Mouse (Mus musculus) c-Kit-negative CD71-positive TER-119-positive erythroid progenitor cells, embryonic 14.5 days (primary cell): ENCODE results near the gene Prl4a1.
"Not testable (repeated sequence)": the region's sequence is repeated elsewhere in the genome, so short reads cannot be mapped to it uniquely, and the experiment has no call there.

Experiments
- DNase-seq: peaks from one replicate; pipeline ENCODE4 v3.0.0-alpha.2; 2013; ENCODE audit warnings: low read depth, low spot score

Gene Prl4a1

DNA sequence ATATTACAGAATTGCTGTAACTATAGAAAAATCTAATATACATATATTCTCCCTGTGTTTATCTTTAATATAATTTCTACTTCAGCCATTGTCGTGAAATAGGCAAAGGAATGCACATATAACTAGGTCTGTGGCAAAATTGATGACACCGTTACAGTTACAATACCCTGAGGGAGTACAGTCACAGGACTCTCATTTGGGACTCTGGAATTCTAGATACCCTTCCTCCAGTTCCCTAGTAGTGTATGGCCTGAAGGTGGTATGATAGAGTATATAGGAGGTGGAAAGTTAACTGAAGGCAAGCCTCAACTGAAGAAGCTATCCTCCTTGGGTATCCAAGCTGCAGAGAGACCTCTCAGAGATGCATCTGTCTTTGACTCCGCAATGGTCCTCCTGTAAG lies at the start of gene Prl4a1:
Gene Prl4a1, plus strand, starts transcription at position 301 of the 400 bp plus-strand sequence.
- DNase-seq = no peak

DNA sequence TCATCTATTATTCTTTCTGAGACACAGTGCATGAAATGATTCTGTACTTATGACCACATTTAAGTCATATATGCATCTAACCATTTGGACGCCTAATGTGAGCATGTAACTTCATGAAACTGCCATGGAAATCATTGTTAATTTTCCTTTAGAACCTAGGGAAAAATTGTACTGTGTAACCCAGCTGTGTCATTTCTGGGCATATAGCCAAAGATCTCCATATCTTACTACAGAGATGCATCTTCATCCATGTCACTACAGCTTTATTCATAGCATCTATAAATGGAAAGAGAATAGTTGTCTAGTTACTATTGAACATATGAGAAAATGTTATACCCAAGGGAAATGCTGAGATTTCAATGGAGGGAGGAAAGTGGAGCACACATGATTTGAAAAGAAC lies 43.1 kb upstream of the Prl4a1 start:
- no peak for DNase-seq

DNA sequence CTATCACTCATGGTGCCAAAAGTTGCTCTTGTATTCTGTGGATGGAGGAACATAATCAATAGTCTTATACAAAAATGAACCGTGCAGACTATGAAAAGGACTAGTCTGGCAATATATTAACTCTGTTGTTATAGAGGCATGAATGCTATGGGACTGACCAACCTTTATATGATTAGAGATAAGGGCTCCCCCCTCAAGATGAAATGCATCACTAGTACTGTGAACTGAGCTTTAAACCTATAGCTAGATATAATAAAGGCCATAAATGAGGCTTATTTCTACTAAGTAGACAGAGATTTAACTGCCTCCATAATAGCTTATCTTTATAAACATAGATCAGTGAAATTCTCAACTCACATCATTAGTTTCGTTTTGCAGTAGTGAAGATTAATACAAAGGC lies 41.7 kb upstream of the Prl4a1 start:
- DNase-seq = not testable (repeated sequence)

DNA sequence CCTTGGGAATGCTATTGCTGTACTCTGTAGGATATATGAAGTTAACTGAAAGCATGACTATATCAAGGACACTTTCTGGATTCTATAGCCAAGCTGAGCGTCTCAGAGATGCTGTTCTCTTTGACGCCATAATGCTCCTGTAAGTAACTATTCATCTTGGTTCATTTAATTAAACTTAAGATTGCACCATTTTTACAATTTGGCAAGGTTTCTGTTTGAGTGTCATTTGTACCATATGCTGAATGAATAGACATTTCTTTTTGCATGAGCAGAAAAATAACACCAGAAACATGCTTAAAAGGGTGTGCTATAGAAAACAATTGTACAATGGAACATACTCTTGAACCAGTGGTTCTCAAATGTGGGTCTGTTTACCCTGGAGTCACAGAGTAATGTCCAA lies 38.4 kb upstream of the Prl4a1 start:
- no peak for DNase-seq

DNA sequence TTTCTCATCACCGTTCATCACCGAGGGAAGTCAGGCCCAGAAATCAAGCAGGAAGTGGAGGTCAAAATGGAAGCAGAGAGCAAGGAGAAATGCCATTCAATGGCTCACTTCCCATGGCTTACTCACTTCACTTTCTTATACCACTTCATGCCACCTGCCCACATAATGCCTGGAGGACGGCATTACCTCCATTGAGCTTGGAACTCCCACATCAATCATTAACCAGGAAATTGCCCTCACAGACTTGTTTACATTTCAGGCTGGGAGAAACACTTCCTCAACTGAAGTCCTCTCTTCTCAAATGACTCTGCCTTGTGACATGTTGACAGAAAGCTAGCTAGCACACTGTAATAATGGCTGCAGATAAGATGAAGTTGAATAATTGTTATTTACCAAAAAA lies 19.5 kb upstream of the Prl4a1 start:
- DNase-seq = not testable (repeated sequence)

DNA sequence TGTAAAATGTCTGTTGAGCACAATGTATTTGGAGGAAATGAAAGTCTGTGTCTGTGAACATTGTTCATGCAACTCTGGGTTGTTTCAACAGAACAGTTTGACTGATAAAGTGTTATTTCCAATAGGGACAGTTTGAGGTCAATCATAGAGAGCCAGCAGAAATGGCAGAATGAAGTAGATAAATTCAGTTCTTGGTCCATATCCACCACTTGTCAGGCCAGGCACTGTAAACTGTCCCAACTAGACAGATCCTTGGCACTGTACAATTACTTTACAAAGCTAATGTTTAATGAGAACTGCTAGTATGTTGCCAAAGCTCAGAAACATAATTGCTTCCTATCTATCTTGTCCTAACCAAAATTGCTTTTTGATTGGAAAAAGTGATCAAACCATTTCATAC lies 13.3 kb downstream of the Prl4a1 start:
- no peak for DNase-seq

DNA sequence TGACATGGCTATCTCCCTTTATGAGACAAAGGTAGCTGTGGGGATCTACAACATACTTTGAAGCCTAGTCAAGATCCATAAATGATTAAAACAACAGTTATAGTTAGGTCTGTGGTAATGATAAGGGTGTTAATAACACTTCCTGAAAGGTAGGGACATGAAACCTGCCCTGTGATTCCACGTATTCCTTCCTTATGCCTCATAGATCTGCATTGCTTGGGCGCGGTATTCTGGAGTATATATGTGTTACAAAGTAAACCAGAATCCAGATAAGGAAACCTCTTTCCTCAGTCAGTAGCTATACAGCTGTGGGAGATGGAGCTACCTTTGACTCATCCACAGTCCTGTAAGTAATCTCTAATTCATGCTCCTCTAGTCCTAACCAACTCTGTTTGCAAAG lies 53.3 kb downstream of the Prl4a1 start:
- no peak for DNase-seq
